Mouse (Mus musculus): Measurements from ENCODE around the gene Opcml. TPM values are rescaled to one million over a fixed set of nuclear protein-coding genes. Genes with fewer than 3 reads are reported as not detected.

The Opcml gene
- polyA plus RNA-seq, 1 experiment from 2014 or later = 0.97 TPM

GRCm38 (mm10) chr9:27801807-27802206 is 11.2 kb downstream of the Opcml start:
- no peaks in the 10 kb centered on the region for H3K27me3 ChIP-seq (ENCODE audit: insufficient read depth, low read length)
- H3K9ac ChIP-seq (ENCODE audit: low read depth, low read length) = no peak overlapping the region
- H3K4me2 ChIP-seq (ENCODE audit: low read length) = no peak overlapping the region
- H3K9me3 ChIP-seq (replicated peaks; ENCODE audit: low read length) = no peaks in the 10 kb centered on the region
- ATAC-seq (replicated peaks; ENCODE audit: low FRiP score, low read depth) (no peak), DNase-seq (ENCODE audit: low spot score) (no peak)
- 80% methylated on average over 3 of the region's 3 CpGs for WGBS
- no peak overlapping the region for H3K27ac ChIP-seq
- no peaks in the 10 kb centered on the region for H3K36me3 ChIP-seq (ENCODE audit: insufficient read depth, low read length)
- no peak for TF ChIP-seq CTCF (IDR thresholded peaks at IDR 0.05; ENCODE audit: low read depth)
- no peaks in the 10 kb centered on the region for H3K4me1 ChIP-seq (replicated peaks; ENCODE audit: insufficient read depth, low read length)
- H3K4me3 ChIP-seq (replicated peaks; ENCODE audit: low read depth, low read length) = no peak overlapping the region

- no peak overlapping the region for H3K4me3 ChIP-seq (replicated peaks; ENCODE audit: low read depth, low read length)
- no peak overlapping the region for H3K4me2 ChIP-seq (ENCODE audit: low read length)
- H3K9me3 ChIP-seq (replicated peaks; ENCODE audit: low read length) = no peaks in the 10 kb centered on the region
- DNase-seq (ENCODE audit: low spot score) = no peak
- no peak for ATAC-seq (replicated peaks; ENCODE audit: low FRiP score, low read depth)
- TF ChIP-seq CTCF (IDR thresholded peaks at IDR 0.05; ENCODE audit: low read depth) = no peak
- H3K27ac ChIP-seq = no peak overlapping the region
- no peaks in the 10 kb centered on the region for H3K4me1 ChIP-seq (replicated peaks; ENCODE audit: insufficient read depth, low read length)
- H3K27me3 ChIP-seq (ENCODE audit: insufficient read depth, low read length) = no peaks in the 10 kb centered on the region
- no peak overlapping the region for H3K9ac ChIP-seq (ENCODE audit: low read depth, low read length)
- no peaks in the 10 kb centered on the region for H3K36me3 ChIP-seq (ENCODE audit: insufficient read depth, low read length)
These were observed 11.8 kb downstream of the Opcml start for GRCm38 (mm10) chr9:27802379-27802778.

DNA sequence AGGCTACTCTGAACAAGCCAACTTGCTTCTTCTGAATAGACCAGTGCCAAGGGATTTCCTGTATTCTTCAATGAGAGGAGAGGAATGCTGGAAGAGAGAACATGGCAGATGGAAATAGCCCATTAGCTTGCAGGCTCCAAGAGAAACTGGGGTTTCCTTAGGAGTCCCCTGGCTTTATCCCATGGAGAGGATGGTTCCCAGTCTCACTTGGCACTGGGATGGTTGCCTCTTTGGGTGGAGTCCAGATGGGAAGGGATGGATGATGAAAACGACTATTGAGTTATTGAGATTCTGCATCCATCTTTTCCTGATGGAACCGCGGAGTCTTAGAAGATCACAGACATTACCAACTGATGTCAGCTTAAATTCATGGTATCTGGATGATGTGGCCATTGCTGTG is 13.9 kb downstream of the Opcml start:
- WGBS = 91% methylated on average over 3 of the region's 3 CpGs
- no peak for ATAC-seq (replicated peaks; ENCODE audit: low FRiP score, low read depth)
- H3K4me2 ChIP-seq (ENCODE audit: low read length) = no peak overlapping the region

DNA sequence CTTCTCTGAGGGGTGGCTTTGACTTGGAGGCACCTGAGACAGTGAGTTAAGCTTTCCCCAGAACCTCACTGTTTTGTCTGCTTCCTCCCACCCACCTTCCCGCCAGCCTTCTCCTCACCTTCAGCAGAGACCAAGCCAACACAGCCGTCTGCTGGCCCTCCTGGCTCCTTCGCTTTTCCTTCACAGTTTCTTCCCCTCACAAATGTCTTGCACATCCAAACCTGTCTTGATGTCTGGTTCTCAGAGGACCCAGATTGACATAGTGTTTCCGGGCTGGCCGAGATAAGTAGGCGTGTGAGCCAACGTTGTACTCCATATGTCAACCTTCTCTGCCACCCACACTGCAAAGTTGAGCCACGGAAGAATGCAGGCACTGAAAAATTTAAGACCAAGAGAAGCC is 19.2 kb downstream of the Opcml start:
- no peaks in the 10 kb centered on the region for H3K36me3 ChIP-seq (ENCODE audit: insufficient read depth, low read length)
- no peaks in the 10 kb centered on the region for H3K27me3 ChIP-seq (ENCODE audit: insufficient read depth, low read length)
- H3K9ac ChIP-seq (ENCODE audit: low read depth, low read length) = no peak overlapping the region
- no peak for ATAC-seq (replicated peaks; ENCODE audit: low FRiP score, low read depth)
- WGBS = 82% methylated on average over 8 of the region's 8 CpGs
- H3K4me3 ChIP-seq (replicated peaks; ENCODE audit: low read depth, low read length) = no peak overlapping the region
- H3K27ac ChIP-seq = no peak overlapping the region
- H3K4me2 ChIP-seq (ENCODE audit: low read length) = no peak overlapping the region
- DNase-seq (ENCODE audit: low spot score) = no peak
- H3K4me1 ChIP-seq (replicated peaks; ENCODE audit: insufficient read depth, low read length) = no peaks in the 10 kb centered on the region
- no peak for TF ChIP-seq CTCF (IDR thresholded peaks at IDR 0.05; ENCODE audit: low read depth)
- no peaks in the 10 kb centered on the region for H3K9me3 ChIP-seq (replicated peaks; ENCODE audit: low read length)

More for the DNA sequence above, 13.9 kb downstream of the Opcml start:
- no peaks in the 10 kb centered on the region for H3K4me1 ChIP-seq (replicated peaks; ENCODE audit: insufficient read depth, low read length)
- no peaks in the 10 kb centered on the region for H3K27me3 ChIP-seq (ENCODE audit: insufficient read depth, low read length)
- no peak for DNase-seq (ENCODE audit: low spot score)
- TF ChIP-seq CTCF (IDR thresholded peaks at IDR 0.05; ENCODE audit: low read depth) = no peak
- H3K4me3 ChIP-seq (replicated peaks; ENCODE audit: low read depth, low read length) = no peak overlapping the region
- no peak overlapping the region for H3K9ac ChIP-seq (ENCODE audit: low read depth, low read length)
- H3K27ac ChIP-seq = no peak overlapping the region
- H3K9me3 ChIP-seq (replicated peaks; ENCODE audit: low read length) = no peaks in the 10 kb centered on the region
- no peaks in the 10 kb centered on the region for H3K36me3 ChIP-seq (ENCODE audit: insufficient read depth, low read length)

- Histone ChIP-seq H3K9me3 (replicated peaks; ENCODE audit: low read length) (no peaks in the 10 kb centered on the region), H3K4me1 (replicated peaks; ENCODE audit: insufficient read depth, low read length) (no peaks in the 10 kb centered on the region), H3K9ac (ENCODE audit: low read depth, low read length) (no peak overlapping the region), H3K4me2 (ENCODE audit: low read length) (no peak overlapping the region), H3K27me3 (ENCODE audit: insufficient read depth, low read length) (no peaks in the 10 kb centered on the region), H3K4me3 (replicated peaks; ENCODE audit: low read depth, low read length) (no peak overlapping the region), H3K36me3 (ENCODE audit: insufficient read depth, low read length) (no peaks in the 10 kb centered on the region), H3K27ac (no peak overlapping the region)
- WGBS = 32% methylated on average over 3 of the region's 3 CpGs
- no peak for ATAC-seq (replicated peaks; ENCODE audit: low FRiP score, low read depth)
- peak; percentile 49 for DNase-seq (ENCODE audit: low spot score)
- TF ChIP-seq CTCF (IDR thresholded peaks at IDR 0.05; ENCODE audit: low read depth) = no peak
These were observed 22.7 kb downstream of the Opcml start for GRCm38 (mm10) chr9:27813207-27813790.

GRCm38 (mm10) chr9:27814161-27814560 is 23.6 kb downstream of the Opcml start:
- no peak for ATAC-seq (replicated peaks; ENCODE audit: low FRiP score, low read depth)
- Histone ChIP-seq H3K27ac (no peak overlapping the region), H3K36me3 (ENCODE audit: insufficient read depth, low read length) (no peaks in the 10 kb centered on the region), H3K9ac (ENCODE audit: low read depth, low read length) (no peak overlapping the region), H3K4me3 (replicated peaks; ENCODE audit: low read depth, low read length) (no peak overlapping the region), H3K4me2 (ENCODE audit: low read length) (no peak overlapping the region), H3K27me3 (ENCODE audit: insufficient read depth, low read length) (no peaks in the 10 kb centered on the region), H3K9me3 (replicated peaks; ENCODE audit: low read length) (no peaks in the 10 kb centered on the region), H3K4me1 (replicated peaks; ENCODE audit: insufficient read depth, low read length) (no peaks in the 10 kb centered on the region)
- DNase-seq (ENCODE audit: low spot score) = no peak
- 42% methylated on average over 2 of the region's 2 CpGs for WGBS
- TF ChIP-seq CTCF (IDR thresholded peaks at IDR 0.05; ENCODE audit: low read depth) = no peak

DNA sequence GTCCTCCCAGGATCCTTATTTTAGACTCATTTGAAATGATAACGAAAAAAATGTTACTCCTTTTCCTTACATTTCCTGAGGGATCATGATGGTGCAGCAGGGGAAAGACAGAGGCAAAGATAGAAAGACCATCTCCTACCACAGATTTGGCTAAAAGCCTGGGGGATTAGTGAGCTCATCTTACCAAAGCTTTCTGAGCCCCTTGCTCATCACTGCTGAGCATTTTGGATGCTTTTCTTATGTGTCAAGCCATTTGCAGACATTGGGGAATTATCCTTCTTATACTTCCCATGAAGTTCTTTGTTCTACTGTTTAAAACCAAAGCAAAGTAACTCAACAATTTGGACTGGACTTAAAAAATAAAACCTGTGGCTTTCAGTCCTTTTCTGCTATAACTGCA is 30.6 kb downstream of the Opcml start:
- Histone ChIP-seq H3K9ac (ENCODE audit: low read depth, low read length) (no peak overlapping the region), H3K4me3 (replicated peaks; ENCODE audit: low read depth, low read length) (no peak overlapping the region), H3K27ac (no peak overlapping the region), H3K36me3 (ENCODE audit: insufficient read depth, low read length) (no peaks in the 10 kb centered on the region), H3K4me1 (replicated peaks; ENCODE audit: insufficient read depth, low read length) (no peaks in the 10 kb centered on the region), H3K4me2 (ENCODE audit: low read length) (no peak overlapping the region), H3K9me3 (replicated peaks; ENCODE audit: low read length) (no peaks in the 10 kb centered on the region), H3K27me3 (ENCODE audit: insufficient read depth, low read length) (no peaks in the 10 kb centered on the region)
- WGBS = 81% methylated on average over 1 of the region's 1 CpGs
- ATAC-seq (replicated peaks; ENCODE audit: low FRiP score, low read depth) = no peak
- DNase-seq (ENCODE audit: low spot score) = no peak
- no peak for TF ChIP-seq CTCF (IDR thresholded peaks at IDR 0.05; ENCODE audit: low read depth)

Data from kidney, postnatal 0 days (tissue).